Mouse (Mus musculus) MEL (cell line): ENCODE measurements around the gene Pdgfra. TPM values are rescaled to one million over a fixed set of nuclear protein-coding genes. Genes with fewer than 3 reads are reported as not detected.

Experiments
- DNase-seq: peaks from one replicate; pipeline ENCODE4 v3.0.0; 2011; ENCODE audit warnings: low read depth, low spot score
- H3K27ac ChIP-seq: 2 replicates; pipeline ENCODE4 v1.5.1; 2012; ENCODE audit warnings: low read depth, mild to moderate bottlenecking, control low read depth, low read length, moderate library complexity; ENCODE audit not compliant: control insufficient read depth
- H3K27me3 ChIP-seq, 2 experiments: fragments of 150-350 bp in 1 of 2; sonication (generic) in 1 of 2; 2 replicates each; pipeline ENCODE4 v1.6.1; 2012; ENCODE audit warnings: low read length in 2 of 2, mild to moderate bottlenecking in 2 of 2, improper control_type of control experiment in 1 of 2, moderate library complexity in 1 of 2; ENCODE audit not compliant: insufficient read depth in 2 of 2, control insufficient read depth in 1 of 2
- H3K36me3 ChIP-seq, 2 experiments: 2 replicates each; pipeline ENCODE4 v1.6.1; 2012 to 2014; ENCODE audit warnings: low read length in 2 of 2, improper control_type of control experiment in 1 of 2, inconsistent platforms in 1 of 2, mild to moderate bottlenecking in 1 of 2; ENCODE audit not compliant: insufficient read depth in 2 of 2, control insufficient read depth in 1 of 2
- H3K4me1 ChIP-seq, 2 experiments: fragments of 150-350 bp in 1 of 2; sonication (generic) in 1 of 2; 2 replicates each; pipeline ENCODE4 v1.6.1; 2012; ENCODE audit warnings: low read length in 2 of 2, improper control_type of control experiment in 1 of 2, mild to moderate bottlenecking in 1 of 2; ENCODE audit not compliant: insufficient read depth in 2 of 2, control insufficient read depth in 1 of 2
- H3K4me3 ChIP-seq, 2 experiments: fragments of 150-350 bp in 1 of 2; sonication (generic) in 1 of 2; 2 replicates each; pipeline ENCODE4 v1.5.1; 2012; ENCODE audit warnings: low read depth in 2 of 2, low read length in 2 of 2, mild to moderate bottlenecking in 2 of 2, moderate library complexity in 2 of 2, control low read depth in 1 of 2, improper control_type of control experiment in 1 of 2; ENCODE audit not compliant: control insufficient read depth in 1 of 2, insufficient read depth in 1 of 2
- H3K79me2 ChIP-seq: 2 replicates; pipeline ENCODE4 v1.6.1; 2012; ENCODE audit warnings: mild to moderate bottlenecking, low read length, moderate library complexity; ENCODE audit not compliant: control insufficient read depth, poor library complexity, insufficient read depth
- H3K9ac ChIP-seq: 2 replicates; pipeline ENCODE4 v1.6.1; 2012; ENCODE audit warnings: low read depth, mild to moderate bottlenecking, control low read depth, low read length, moderate library complexity; ENCODE audit not compliant: control insufficient read depth, poor library complexity, severe bottlenecking
- H3K9me3 ChIP-seq: fragments of 150-350 bp; sonication (generic); replicated peaks from 2 replicates; pipeline ENCODE4 v1.6.1; 2012; ENCODE audit warnings: mild to moderate bottlenecking, low read length, improper control_type of control experiment, moderate library complexity; ENCODE audit not compliant: insufficient read depth
- CHD2 ChIP-seq: IDR thresholded peaks from 2 replicates; pipeline ENCODE4 v1.6.1; 2011; ENCODE audit warnings: low read length, improper control_type of control experiment
- ELF1 ChIP-seq: IDR thresholded peaks from 2 replicates; pipeline ENCODE4 v1.6.1; 2014; ENCODE audit warnings: low read depth, mild to moderate bottlenecking, inconsistent platforms, low read length, improper control_type of control experiment, moderate library complexity
- GABPA ChIP-seq: IDR thresholded peaks from 2 replicates; pipeline ENCODE4 v1.6.1; 2012; ENCODE audit warnings: low read depth, mild to moderate bottlenecking, inconsistent platforms, low read length, improper control_type of control experiment, moderate library complexity
- RAD21 ChIP-seq: IDR thresholded peaks from 2 replicates; pipeline ENCODE4 v1.6.1; 2011; ENCODE audit warnings: mild to moderate bottlenecking, low read depth, low read length, improper control_type of control experiment
- TCF12 ChIP-seq: IDR thresholded peaks from 2 replicates; pipeline ENCODE4 v1.6.1; 2014; ENCODE audit warnings: low read depth, mild to moderate bottlenecking, inconsistent platforms, low read length, improper control_type of control experiment, moderate library complexity
- USF2 ChIP-seq, 2 experiments: IDR thresholded peaks; 2 replicates each; pipeline ENCODE4 v1.6.1; 2011 to 2012; ENCODE audit warnings: improper control_type of control experiment in 2 of 2, low read length in 2 of 2, borderline replicate concordance in 1 of 2, inconsistent platforms in 1 of 2, low read depth in 1 of 2, mild to moderate bottlenecking in 1 of 2; ENCODE audit not compliant: insufficient read depth in 1 of 2
- ZKSCAN1 ChIP-seq: IDR thresholded peaks from 2 replicates; pipeline ENCODE4 v1.6.1; 2012; ENCODE audit warnings: low read depth, mild to moderate bottlenecking, inconsistent platforms, low read length, improper control_type of control experiment, moderate library complexity
- polyA plus RNA-seq, 2 experiments: library from polyadenylated mRNA; stranded (reverse) in 1 of 2; unstranded in 1 of 2; fragments of >175 nt in 1 of 2; fragments of >200 nt in 1 of 2; gene quantifications; 2 replicates each; pipeline versions ENCODE4 v1.2.1 to v1.2.4; 2012; ENCODE audit warnings: low replicate concordance in 2 of 2, low read depth in 1 of 2; ENCODE audit not compliant: insufficient read length in 2 of 2, insufficient read depth in 1 of 2, missing spikeins in 1 of 2
- total RNA-seq: library from RNA; depleted of rRNA; stranded (reverse); fragments of 300-350 nt; gene quantifications from 2 replicates; pipeline ENCODE4 v1.2.3, GENCODE M21; 2012; rRNA removed

Gene Pdgfra
- total and polyA plus RNA-seq, 3 experiments = 0.07 TPM; not detected in 2

- H3K27ac ChIP-seq = no peak overlapping the region
- no peak overlapping the region for H3K9ac ChIP-seq
- no peak overlapping the region for H3K4me3 ChIP-seq
- no peaks in the 10 kb centered on the region for H3K36me3 ChIP-seq
- no peaks in the 10 kb centered on the region for H3K4me1 ChIP-seq
- no peak for DNase-seq
- peaks cover 0 to 2% of the 10 kb centered on the region in 2 experiments; a peak in 1 of 4 replicates for H3K27me3 ChIP-seq
- H3K79me2 ChIP-seq = no peaks in the 10 kb centered on the region
- no peaks in the 10 kb centered on the region for H3K9me3 ChIP-seq
- TF ChIP-seq TCF12 (no peak), ELF1 (no peak), RAD21 (no peak)
Measured at GRCm38 (mm10) chr5:75238928-75239777, 87.1 kb downstream of the Pdgfra start.

GRCm38 (mm10) chr5:75247070-75247740, 95.1 kb downstream of the Pdgfra start:
- Histone ChIP-seq H3K27me3 (peaks cover 0 to 2% of the 10 kb centered on the region in 2 experiments; a peak in 1 of 4 replicates), H3K79me2 (no peaks in the 10 kb centered on the region), H3K9ac (no peak overlapping the region), H3K4me1 (no peaks in the 10 kb centered on the region), H3K36me3 (no peaks in the 10 kb centered on the region), H3K9me3 (no peaks in the 10 kb centered on the region), H3K4me3 (no peak overlapping the region), H3K27ac (no peak overlapping the region)
- DNase-seq = no peak
- TF ChIP-seq USF2 (IDR thresholded peaks at IDR 0.05; ENCODE audit: borderline replicate concordance in 1 of 2, insufficient read depth in 1 of 2, low read depth in 1 of 2, low read length in 2 of 2) = no peak
- no peak for TF ChIP-seq CHD2
- TF ChIP-seq ZKSCAN1 = no peak
- TF ChIP-seq GABPA = no peak

Other genes starting within 250 kb of the Pdgfra start
- gene Chic2, start 107.5 kb upstream of the Pdgfra start, total RNA-seq = 31.2 and 33.4 TPM in 2 replicates
- gene Chic2, start 107.5 kb upstream of the Pdgfra start, polyA plus RNA-seq = 100 to 1,000 TPM in 1 of 2 experiments, 10 to 100 TPM in 1; 41.1 to 100 TPM
- gene Gsx2, start 76.7 kb upstream of the Pdgfra start, total RNA-seq = not detected in 2 replicates
- not detected for gene Gsx2, start 76.7 kb upstream of the Pdgfra start, polyA plus RNA-seq